Mouse (Mus musculus) heart, postnatal 14 days (tissue): Measurements from ENCODE around the gene Ptk6. TPM values are rescaled to one million over a fixed set of nuclear protein-coding genes. Genes with fewer than 3 reads are reported as not detected.

Experiments used
- DNase-seq, 2 experiments: peaks; one replicate each; pipeline ENCODE4 v3.0.0; 2021 to 2022
- intact Hi-C: fragments of 180-260 bp; cut with DNase I; formaldehyde crosslinking; loops from one replicate; pipeline ENCODE4 v1.15.1; 2025
- long read RNA-seq, 2 experiments: library from polyadenylated mRNA; stranded (forward); transcript quantifications; one replicate each; pipeline ENCODE4 v2.0.0; 2021
- total RNA-seq, 2 experiments: library from RNA; stranded (reverse); gene quantifications; 2 replicates each; pipeline ENCODE4 v1.2.3; 2021

Ptk6 gene
- total RNA-seq, result not detected
- long read RNA-seq, experiment 1, result 0 reads
- long read RNA-seq, experiment 2, result 0 reads

DNA sequence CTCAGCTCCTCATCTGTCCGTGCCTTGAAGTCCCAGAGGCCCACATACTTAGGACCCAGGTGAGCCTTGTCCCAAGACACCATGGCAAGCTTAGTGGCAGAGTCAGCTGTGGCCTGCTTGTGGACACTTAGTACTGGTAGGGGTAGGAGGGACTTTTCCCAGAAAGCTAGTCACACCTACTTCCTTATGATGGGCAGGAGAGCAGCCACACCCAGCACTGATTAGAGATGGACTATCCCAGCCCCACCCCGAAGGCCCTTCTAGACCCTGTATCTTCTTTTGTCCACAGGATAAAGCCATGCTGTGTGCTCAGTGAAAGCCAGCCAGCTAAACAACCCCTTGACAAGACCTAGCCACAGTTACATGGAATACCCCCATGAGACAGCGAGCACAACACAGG lies at the start of gene Ptk6:
Gene Ptk6, minus strand, starts transcription at position 368 of the 400 bp plus-strand sequence.
- no peak for DNase-seq
- intact Hi-C loops, result no loop called here

DNA sequence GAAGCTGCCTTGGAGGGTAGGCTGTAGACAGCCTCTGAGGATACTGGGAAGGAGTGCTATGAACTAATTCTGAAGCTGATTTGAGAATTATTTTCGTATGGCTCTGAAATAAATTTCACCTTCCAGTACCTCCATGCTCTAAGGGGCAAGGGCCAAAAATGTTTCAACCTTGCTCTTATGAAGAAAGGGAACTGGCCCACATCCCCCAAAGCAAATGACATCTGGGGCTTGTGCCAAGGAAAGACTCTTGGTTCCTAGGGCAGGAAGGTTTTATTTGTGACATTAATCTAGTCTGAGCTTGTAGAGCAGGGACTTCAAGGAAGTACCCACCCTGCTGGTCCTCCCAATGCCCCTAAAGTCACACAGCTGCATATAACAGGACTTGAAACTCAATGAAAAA lies 49.3 kb upstream of the Ptk6 start:
- DNase-seq, result no peak
- intact Hi-C loops, result no loop called here

DNA sequence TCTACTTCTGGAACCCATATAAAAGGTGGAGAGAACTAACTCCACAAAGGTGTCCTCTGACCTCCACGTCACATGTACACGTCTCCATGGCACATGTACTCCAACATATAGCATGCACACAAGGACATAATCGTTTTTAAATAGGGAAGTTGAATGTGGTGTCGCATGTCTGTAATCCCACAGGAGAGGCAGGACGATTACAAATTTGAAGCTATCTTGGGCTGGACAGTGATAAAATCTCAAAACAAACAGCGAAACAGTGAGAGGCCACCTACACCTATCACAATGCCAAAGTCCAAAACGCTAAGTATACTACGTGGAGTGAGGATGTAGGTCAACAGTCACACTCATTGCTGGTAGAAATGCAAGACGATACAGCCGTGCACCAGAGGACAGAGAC lies 46.6 kb upstream of the Ptk6 start:
- intact Hi-C loops, result no loop called here

DNA sequence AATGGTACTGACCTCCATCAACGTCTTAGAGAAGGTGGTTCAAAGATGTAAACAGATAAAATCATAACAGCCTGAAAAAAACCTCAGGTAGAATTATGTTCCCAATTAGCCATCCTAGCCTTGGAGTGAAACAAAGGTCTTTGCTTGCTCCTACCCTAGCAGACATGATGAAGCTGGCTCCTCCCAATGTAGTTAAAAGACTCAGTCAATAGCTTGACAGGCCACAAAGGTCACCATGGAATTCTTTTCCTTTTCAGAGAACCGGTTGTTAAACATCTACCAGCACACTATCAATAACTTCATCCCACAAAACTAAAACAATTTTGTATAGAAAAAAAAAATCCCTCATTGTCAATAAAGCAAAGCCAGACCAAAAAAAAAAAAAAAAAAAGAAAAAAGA lies 42.4 kb upstream of the Ptk6 start:
- intact Hi-C loops, result no loop called here
- DNase-seq, result no peak

More for the DNA sequence above, 46.6 kb upstream of the Ptk6 start:
- no peak for DNase-seq

DNA sequence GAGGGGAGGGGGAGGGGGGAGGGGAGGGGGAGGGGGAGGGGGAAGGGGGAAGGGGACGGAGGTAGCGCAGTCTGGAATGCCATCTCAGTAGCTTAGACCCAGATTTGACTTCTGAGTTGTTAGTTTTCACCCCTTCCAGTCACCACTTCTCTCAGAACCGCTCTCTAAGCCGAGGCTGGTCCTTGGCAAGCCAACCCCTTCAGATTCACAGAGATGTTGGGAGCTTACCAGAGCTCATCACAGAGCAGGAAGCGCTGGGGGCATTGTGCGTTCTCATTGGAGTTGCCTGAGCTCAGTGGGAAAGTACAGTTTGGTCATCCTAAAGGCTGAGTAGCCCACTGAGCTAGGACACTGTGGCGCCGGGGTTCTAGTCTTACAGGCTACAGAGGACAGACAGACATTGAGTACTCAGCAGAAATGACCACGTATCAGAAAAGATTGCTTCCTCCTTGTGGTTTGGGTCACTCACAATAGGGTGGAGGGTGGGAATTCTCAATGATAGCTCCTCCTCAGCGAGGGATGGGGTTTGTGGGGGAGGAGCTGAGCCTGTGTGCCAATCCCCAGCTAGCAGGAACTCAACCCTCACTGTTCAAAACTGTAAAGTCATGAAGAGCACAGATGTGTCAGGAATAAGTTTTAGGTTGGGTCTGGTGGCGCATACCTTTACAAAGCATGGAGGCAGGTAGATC lies 41.3 kb upstream of the Ptk6 start:
- intact Hi-C loops, result loop anchor here (5.0 kb wide), 1 partner anchor 43 kb away; the partner anchor contains the start of gene Gmeb2
- DNase-seq, result peak; percentile 26 to 52

DNA sequence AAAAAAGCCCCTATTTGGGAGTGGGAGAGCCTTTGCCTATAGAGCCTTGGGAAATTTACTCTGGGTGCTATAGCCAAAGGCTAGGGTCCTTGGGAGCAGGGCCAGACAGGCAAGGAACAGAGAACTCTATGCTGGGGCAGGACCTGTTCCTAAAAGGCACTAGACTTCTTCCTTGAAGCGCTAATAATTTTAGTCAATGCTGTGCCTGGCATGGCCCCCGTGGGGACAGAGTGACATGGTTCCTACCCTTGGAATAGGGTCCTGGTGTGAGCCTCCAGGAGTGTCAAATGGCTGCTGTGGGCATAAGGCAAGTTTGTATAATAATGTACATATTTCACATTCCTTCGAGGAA lies 39.7 kb upstream of the Ptk6 start:
- peak in 1 of 2 experiments; percentile 2 for DNase-seq
- intact Hi-C loops, result loop anchor here (5.0 kb wide), 1 partner anchor 45 kb away; the partner anchor contains the start of gene Gmeb2

DNA sequence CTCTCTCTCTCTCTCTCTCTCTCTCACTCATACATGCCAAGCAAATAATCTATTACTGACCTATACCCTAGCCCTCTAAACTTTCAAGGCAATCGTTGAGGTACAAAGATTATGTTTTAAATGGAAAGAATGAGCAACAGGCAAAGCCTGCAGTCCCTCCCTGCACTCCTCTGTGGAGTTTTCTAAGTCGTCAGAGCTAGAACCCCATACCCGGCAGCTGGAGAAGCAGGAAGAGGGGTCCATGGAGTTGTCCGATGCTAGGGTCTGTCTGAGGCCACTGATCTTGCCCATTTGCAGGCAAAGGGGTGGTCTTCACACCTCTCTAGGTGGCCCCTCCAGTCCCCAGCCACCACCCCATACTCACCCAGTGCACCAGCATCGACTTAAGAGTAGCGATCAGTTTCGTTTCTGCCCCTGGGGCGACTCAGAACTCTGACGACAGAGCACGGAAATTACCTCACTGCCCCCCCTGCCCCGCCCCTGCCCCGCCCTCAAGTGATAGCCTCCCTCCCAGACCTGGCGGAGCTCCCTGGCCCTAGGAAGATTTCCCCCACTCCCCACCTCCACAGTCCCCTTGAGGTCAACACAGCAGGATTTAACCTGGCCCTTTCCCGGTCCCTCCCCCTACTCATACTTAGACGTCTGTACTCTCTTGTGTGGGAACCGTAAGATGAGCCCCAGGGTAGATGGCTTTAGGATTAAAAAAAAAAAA lies 39.2 kb upstream of the Ptk6 start, which contains the start of gene Helz2:
Gene Helz2, minus strand, starts transcription at position 426 of the 712 bp plus-strand sequence.
- intact Hi-C loops, result loop anchor here (5.0 kb wide), 1 partner anchor 46 kb away; the partner anchor contains the start of gene Gmeb2
- DNase-seq, result peak; percentile 56 to 60

DNA sequence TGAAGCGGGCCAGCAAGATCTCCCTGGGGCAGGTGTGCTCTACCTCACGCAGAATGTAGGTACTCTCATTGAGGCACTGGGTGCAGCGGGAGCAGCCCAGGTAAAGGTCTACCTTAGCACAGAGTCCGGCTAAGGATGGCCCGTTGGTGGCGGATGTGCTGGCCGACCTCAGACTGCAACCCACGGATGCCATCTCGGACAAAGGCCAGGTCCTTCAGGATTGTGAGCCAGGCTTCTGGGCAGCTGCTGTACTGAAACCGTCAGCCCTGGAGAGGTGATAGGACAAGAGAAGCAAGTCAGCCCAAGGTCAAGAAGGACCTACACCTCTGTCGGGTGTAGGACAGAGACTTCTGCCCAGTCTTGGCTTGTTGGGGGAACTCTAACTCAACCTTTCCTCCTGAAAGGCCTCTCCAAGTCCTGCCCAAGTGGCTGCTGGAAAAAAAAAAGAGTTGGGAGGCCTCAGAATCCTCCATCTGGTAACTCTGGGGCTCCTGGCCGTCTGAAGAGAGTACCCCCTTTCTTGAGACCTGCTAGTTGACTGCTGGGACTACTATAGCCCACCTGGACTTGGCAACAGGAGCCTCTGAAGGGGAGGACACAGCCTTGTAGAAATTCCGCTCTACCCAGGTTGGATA lies 38.3 kb upstream of the Ptk6 start:
- intact Hi-C loops, result loop anchor here (5.0 kb wide), 1 partner anchor 46 kb away; the partner anchor contains the start of gene Gmeb2
- peak in 1 of 2 experiments; percentile 2 for DNase-seq

DNA sequence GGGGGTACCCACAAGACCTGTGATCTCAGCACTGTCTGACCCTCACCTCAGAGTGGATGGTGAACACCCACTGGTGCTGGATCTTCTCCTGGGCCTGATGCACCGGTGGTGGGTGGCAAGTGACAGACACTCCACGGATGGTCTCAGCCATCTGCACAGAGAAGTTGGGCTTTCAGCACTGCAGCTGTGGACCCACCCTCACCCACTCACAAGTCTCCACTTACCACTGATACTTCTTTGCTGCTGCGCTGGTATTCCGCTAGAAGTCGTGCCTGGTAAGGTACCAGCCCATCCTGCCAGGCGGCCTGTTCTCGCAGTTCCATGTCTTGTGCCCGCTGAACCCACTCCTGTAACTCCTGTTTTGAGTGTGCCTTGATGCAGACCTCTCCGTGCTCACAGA lies 36.7 kb upstream of the Ptk6 start:
- intact Hi-C loops, result loop anchor here (5.0 kb wide), 1 partner anchor 52 kb away; the partner anchor contains the start of gene Ppdpf

DNA sequence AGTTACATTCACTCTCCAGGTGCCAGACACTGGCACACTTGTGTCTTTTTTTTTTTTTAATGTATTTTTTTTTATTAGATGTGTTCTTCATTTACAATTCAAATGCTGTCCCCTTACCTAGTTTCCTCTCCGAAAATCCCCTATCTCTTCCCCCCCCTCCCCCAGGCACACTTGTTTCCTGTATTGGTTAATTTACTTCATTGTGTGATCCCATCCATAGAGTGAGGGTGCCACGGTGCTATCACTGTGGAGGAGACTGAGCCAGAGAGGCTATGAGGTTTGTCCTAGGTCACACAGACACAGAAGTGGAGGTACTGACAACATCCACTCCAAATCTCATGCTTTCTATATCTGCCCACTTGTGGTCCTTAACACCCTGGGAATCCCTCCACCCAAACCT lies 36.3 kb upstream of the Ptk6 start:
- no peak for DNase-seq

More for the DNA sequence above, 36.7 kb upstream of the Ptk6 start:
- no peak for DNase-seq

DNA sequence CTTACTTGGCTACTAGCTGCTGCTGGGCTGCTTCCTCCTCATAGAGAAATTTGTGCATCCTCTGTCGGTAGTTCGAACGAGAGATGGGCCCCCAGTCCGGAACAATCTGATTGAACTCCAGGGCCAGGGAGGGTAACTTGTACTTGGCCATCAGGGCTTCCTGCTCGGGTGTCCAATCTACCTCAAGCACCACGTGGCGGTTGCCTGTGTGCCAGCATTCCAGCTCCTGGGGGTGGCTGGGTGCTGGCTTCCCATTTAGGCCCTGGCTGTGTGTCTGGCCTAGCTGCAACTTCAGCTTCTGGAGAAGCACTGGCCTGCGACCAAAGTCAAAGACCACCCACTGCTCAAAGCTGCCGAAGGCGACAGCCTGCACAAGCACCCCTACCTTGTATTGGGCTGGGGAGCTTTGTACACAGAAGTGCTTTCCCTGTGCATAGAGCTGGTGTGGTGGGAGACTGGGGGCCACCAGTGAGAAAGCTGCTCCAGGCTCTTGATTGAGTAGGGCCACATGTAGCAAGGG lies 35.6 kb upstream of the Ptk6 start:
- peak; percentile 13 to 35 for DNase-seq
- intact Hi-C loops, result loop anchor here (5.0 kb wide), 1 partner anchor 51 kb away; the partner anchor contains the start of gene Ppdpf

More for the DNA sequence above, 36.3 kb upstream of the Ptk6 start:
- intact Hi-C loops, result loop anchor here (5.0 kb wide), 1 partner anchor 52 kb away; the partner anchor contains the start of gene Ppdpf

DNA sequence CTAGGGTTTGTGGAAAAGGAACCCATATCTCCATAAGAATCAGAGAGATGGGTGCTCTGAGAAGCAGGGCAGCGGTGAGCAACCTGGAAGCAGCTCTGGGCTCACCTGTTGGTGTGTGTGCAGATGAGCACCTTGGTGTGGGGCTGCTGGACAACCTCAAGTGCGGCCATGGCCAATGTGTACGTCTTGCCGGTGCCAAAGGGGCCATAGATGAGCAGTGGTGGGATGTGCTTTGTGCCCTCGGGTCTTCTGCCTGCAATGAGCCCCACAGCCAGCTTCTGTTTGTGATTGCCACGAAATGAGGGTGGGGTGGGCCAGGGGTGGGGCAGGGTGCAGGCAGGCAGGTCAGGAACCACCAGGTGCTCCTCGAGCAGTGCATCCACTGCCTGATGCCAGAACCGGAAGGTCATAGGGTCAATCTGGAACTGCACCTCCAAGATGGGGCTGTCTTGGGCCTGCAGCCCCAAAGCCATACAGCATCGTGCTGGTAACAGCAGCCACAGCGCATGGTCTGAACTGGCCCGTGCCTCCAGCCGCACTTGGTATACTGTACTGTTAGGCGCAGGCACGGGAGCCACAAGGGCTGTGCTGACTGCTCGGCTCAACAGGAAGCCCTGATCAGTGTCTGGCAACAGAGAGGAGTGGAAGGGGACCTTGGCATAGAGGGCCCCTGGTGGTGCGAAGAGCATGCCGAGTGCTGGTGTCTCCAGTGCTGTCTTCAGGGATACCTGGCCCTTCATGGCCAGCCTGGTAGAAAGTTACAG lies 34.8 kb upstream of the Ptk6 start:
- peak in 1 of 2 experiments; percentile 2 for DNase-seq
- intact Hi-C loops, result loop anchor here (5.0 kb wide), 1 partner anchor 50 kb away; the partner anchor contains the start of gene Ppdpf

DNA sequence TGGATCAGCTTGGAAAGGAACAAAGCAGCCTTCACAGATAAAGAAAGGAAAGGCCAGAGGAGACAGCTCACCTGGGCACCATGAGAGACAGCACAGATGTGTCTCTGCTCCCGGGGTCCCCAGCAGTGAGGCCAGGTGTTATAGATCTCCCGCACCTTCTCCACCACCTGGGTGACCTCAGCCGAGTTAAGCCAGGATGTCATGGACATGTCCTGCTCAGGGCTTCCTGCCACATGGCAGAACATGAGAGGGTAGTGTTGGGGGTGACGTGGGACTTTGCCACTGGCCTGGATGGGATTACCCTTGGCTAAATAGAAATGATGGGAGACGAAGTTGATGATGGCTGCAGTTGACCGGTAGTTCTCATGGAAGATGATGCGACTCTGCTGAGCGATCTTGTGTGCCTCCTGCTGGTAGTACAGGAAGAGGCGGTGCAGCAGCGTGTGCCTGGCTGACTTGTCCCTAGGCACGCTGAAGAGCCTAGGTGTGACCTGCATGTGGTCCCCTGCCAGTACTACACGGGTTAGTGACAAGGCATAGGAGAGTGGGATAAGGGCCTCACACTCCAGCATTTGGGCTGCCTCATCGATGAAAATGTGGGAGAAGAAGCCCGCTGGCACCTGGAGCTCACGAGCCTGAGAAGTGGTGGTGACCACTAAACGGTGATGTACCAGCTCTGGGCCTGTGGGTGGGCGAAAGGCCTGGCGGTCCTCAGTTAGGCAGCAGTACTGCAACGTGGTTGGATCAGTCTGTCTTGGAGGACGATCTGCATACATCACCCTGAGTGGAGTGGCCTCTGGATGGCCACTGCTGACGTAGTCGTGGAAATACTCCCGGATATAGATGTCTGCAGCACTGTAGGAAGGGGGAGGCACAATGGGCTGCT lies 33.3 kb upstream of the Ptk6 start:
- no peak for DNase-seq
- intact Hi-C loops, result loop anchor here (5.0 kb wide), 1 partner anchor 49 kb away; the partner anchor contains the start of gene Ppdpf

DNA sequence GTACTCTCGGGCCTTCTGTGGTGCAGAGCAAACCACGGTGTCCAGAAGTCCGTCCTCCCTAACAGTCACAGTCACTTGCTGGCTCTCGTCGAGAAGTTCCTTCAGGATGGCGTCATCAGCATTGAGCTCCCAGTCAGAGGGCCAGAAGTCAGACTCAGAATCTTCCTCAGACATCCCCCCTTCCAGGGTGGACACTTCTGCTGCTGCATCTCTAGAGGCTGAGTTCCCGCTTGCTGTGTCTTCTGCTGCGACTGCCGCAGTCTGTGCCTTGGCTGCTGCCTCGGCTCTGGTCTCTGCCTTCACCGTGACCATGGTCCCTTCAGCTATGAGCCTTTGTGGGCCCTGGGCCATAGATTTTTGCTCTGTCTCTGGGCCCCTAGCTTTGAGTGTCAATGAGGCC lies 32.1 kb upstream of the Ptk6 start:
- intact Hi-C loops, result loop anchor here (5.0 kb wide), 1 partner anchor 47 kb away; the partner anchor contains the start of gene Ppdpf
- peak; percentile 9 to 23 for DNase-seq

DNA sequence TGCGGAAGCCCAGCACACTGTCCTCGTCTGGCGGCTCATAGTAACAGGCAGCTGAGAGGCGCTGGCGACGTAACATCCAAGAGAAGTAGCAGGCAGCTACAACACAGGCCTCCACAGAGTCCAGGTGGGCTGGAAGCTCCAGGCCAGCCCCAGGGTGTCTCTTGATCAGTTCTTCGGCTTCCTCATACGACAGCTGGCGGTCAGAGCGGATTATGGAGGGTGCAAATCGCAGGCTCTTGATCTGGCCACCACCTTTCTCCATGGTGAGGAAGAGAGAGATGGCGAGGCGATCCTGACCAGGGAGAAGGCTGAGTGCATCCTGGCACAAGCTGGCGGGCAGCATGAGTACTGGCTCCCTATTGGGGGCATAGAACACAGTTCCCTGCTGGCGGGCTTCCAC lies 30.9 kb upstream of the Ptk6 start:
- DNase-seq, result no peak
- intact Hi-C loops, result no loop called here

DNA sequence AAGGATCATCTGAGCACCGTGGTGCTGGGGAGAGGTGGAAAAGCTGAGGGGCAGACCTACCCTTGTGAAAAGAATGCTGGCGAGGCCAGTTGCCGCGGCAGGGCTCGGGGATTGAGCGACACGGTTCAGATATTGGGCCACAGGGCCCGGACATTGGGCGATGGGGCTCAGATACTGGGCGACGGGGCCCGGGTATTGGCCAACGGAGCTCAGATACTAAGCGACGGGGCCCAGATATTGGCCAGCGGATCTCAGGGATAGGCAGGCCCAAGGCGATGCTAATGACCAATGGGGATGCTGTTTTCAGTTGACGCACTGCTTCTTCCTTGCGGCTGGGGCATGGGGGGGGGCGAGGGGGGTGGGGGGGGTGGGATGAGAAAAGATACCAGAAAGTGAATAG lies 28.6 kb upstream of the Ptk6 start:
- DNase-seq, result no peak
- intact Hi-C loops, result no loop called here

DNA sequence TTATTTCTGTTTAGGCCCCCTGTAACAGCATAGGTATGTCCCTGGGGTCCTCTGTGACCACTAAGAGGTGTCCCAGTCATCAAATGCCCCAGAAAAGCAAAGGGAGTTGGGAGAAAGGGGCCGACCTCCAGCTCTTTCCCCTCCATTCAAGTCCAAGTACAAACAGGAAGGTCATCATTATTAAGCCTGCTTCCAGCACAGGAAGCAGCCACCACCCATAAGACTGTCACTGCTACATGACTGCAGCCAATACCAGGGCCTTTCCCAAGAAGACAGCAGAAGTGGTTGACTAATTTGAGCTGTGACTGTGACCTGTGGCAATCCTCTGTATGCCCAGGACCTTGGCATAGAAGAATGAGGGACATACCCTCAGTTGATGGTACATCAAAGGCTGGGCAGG lies 25.7 kb upstream of the Ptk6 start:
- no peak for DNase-seq
- intact Hi-C loops, result no loop called here

DNA sequence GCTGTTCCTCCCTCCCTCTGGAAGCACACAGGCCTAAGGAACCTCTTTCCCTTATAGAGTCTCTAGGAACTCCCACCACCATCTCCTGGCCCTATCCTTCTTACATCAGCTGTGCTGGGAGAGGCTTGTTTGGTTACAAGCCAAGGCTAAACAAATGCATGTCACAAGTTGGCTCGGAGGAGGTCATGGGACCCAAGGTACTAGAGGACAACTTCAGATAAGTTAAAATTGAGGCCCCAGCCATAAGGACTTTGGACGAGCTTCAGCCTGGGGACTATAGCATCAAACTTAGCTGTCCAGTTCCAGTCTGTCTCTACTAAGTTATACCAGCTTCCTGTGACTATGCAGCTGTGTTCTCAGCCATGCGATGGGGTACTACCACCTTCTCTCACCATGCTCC lies 24.5 kb upstream of the Ptk6 start:
- intact Hi-C loops, result no loop called here
- DNase-seq, result no peak

DNA sequence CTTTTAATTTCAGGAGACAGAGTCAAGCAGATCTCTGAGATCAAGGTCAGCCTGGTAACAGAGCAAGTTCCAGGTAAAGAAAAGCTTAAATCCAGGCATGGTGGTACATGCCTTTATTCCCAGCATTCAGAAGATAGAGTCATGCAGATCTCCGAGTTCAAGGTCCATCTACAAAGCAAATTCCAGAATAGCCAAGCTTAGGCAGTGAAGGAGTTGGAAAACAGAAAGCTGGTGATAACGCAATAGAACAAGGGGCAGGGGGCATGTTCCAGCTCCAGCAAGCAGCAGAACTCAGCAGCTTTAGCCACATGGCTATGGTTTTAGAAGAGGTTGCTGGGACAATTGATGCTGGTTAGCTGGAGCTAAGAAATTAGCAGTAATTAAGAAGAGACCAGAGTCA lies 22.4 kb upstream of the Ptk6 start:
- no peak for DNase-seq
- intact Hi-C loops, result no loop called here
